Mouse (Mus musculus) ES-E14 (cell line): ENCODE measurements around the gene Magi3.

Source experiments
- CHD2 ChIP-seq: IDR thresholded peaks from 2 replicates; pipeline ENCODE4 v1.6.1; 2014; ENCODE audit warnings: mild to moderate bottlenecking, low read depth, low read length, inconsistent platforms
- HCFC1 ChIP-seq: IDR thresholded peaks from 2 replicates; pipeline ENCODE4 v1.6.1; 2012; ENCODE audit warnings: low read length, inconsistent platforms, borderline replicate concordance; ENCODE audit not compliant: insufficient read depth
- MAFK ChIP-seq: IDR thresholded peaks from 2 replicates; pipeline ENCODE4 v1.6.1; 2014; ENCODE audit warnings: mild to moderate bottlenecking, low read depth, low read length, inconsistent platforms; ENCODE audit not compliant: insufficient read depth
- ZC3H11A ChIP-seq: IDR thresholded peaks from 2 replicates; pipeline ENCODE4 v1.6.1; 2012; ENCODE audit warnings: low read depth, mild to moderate bottlenecking, inconsistent platforms, low read length, borderline replicate concordance

GRCm38 (mm10) chr3:104007479-104007878 is 212.7 kb downstream of the Magi3 start:
- TF ChIP-seq MAFK, result no peak
- no peak for TF ChIP-seq ZC3H11A
- no peak for TF ChIP-seq HCFC1
- no peak for TF ChIP-seq CHD2
